Mouse (Mus musculus): Measurements from ENCODE around the gene Trap1. TPM values are rescaled to one million over a fixed set of nuclear protein-coding genes. Genes with fewer than 3 reads are reported as not detected.

Trap1 gene
- polyA plus RNA-seq, 1 experiment, result 34.4 TPM

GRCm38 (mm10) chr16:4040206-4040605 is 37.4 kb downstream of the Trap1 start:
- Histone ChIP-seq H3K4me1 (ENCODE audit: control insufficient read depth, insufficient read depth, low read length) (no peaks in the 10 kb centered on the region), H3K27ac (ENCODE audit: insufficient read depth, low read depth, low read length) (no peak overlapping the region), H3K4me3 (ENCODE audit: insufficient read depth, low read length) (no peak overlapping the region)
- TF ChIP-seq CTCF (IDR thresholded peaks at IDR 0.05; ENCODE audit: low read depth, low read length), result no peak
- no peak for TF ChIP-seq POLR2A (IDR thresholded peaks at IDR 0.05; ENCODE audit: borderline replicate concordance, low read depth, low read length)

- TF ChIP-seq POLR2A (IDR thresholded peaks at IDR 0.05; ENCODE audit: borderline replicate concordance, low read depth, low read length) (no peak), CTCF (IDR thresholded peaks at IDR 0.05; ENCODE audit: low read depth, low read length) (no peak)
- Histone ChIP-seq H3K27ac (ENCODE audit: insufficient read depth, low read depth, low read length) (no peak overlapping the region), H3K4me1 (ENCODE audit: control insufficient read depth, insufficient read depth, low read length) (no peaks in the 10 kb centered on the region), H3K4me3 (ENCODE audit: insufficient read depth, low read length) (no peak overlapping the region)
Observed at GRCm38 (mm10) chr16:4037690-4038089, 39.9 kb downstream of the Trap1 start.

GRCm38 (mm10) chr16:4036807-4037206 is 40.8 kb downstream of the Trap1 start, which contains the start of gene Dnase1:
Gene Dnase1, plus strand, starts transcription at chr16:4036942.
- Histone ChIP-seq H3K4me1 (ENCODE audit: control insufficient read depth, insufficient read depth, low read length) (no peaks in the 10 kb centered on the region), H3K27ac (ENCODE audit: insufficient read depth, low read depth, low read length) (no peak within 1 kb of the TSS), H3K4me3 (ENCODE audit: insufficient read depth, low read length) (no peak within 1 kb of the TSS)
- no peak for TF ChIP-seq CTCF (IDR thresholded peaks at IDR 0.05; ENCODE audit: low read depth, low read length)
- TF ChIP-seq POLR2A (IDR thresholded peaks at IDR 0.05; ENCODE audit: borderline replicate concordance, low read depth, low read length), result no peak

- TF ChIP-seq CTCF (IDR thresholded peaks at IDR 0.05; ENCODE audit: low read depth, low read length) (no peak), POLR2A (IDR thresholded peaks at IDR 0.05; ENCODE audit: borderline replicate concordance, low read depth, low read length) (no peak)
- H3K27ac ChIP-seq (ENCODE audit: insufficient read depth, low read depth, low read length), result no peak overlapping the region
- no peaks in the 10 kb centered on the region for H3K4me1 ChIP-seq (ENCODE audit: control insufficient read depth, insufficient read depth, low read length)
- H3K4me3 ChIP-seq (ENCODE audit: insufficient read depth, low read length), result no peak overlapping the region
Observed at GRCm38 (mm10) chr16:4035575-4035974, 42.1 kb downstream of the Trap1 start.

- no peak for TF ChIP-seq POLR2A (IDR thresholded peaks at IDR 0.05; ENCODE audit: borderline replicate concordance, low read depth, low read length)
- TF ChIP-seq CTCF (IDR thresholded peaks at IDR 0.05; ENCODE audit: low read depth, low read length), result no peak
- Histone ChIP-seq H3K4me3 (ENCODE audit: insufficient read depth, low read length) (no peak overlapping the region), H3K27ac (ENCODE audit: insufficient read depth, low read depth, low read length) (no peak overlapping the region), H3K4me1 (ENCODE audit: control insufficient read depth, insufficient read depth, low read length) (no peaks in the 10 kb centered on the region)
Observed at GRCm38 (mm10) chr16:4034476-4034875, 43.2 kb downstream of the Trap1 start.

- Histone ChIP-seq H3K4me1 (ENCODE audit: control insufficient read depth, insufficient read depth, low read length) (no peaks in the 10 kb centered on the region), H3K27ac (ENCODE audit: insufficient read depth, low read depth, low read length) (no peak overlapping the region), H3K4me3 (ENCODE audit: insufficient read depth, low read length) (no peak overlapping the region)
- no peak for TF ChIP-seq CTCF (IDR thresholded peaks at IDR 0.05; ENCODE audit: low read depth, low read length)
- TF ChIP-seq POLR2A (IDR thresholded peaks at IDR 0.05; ENCODE audit: borderline replicate concordance, low read depth, low read length), result no peak
Observed at GRCm38 (mm10) chr16:4033971-4034370, 43.7 kb downstream of the Trap1 start.

- no peak for TF ChIP-seq POLR2A (IDR thresholded peaks at IDR 0.05; ENCODE audit: borderline replicate concordance, low read depth, low read length)
- TF ChIP-seq CTCF (IDR thresholded peaks at IDR 0.05; ENCODE audit: low read depth, low read length), result no peak
- H3K27ac ChIP-seq (ENCODE audit: insufficient read depth, low read depth, low read length), result no peak overlapping the region
- H3K4me1 ChIP-seq (ENCODE audit: control insufficient read depth, insufficient read depth, low read length), result peaks cover 2% of the 10 kb centered on the region
- H3K4me3 ChIP-seq (ENCODE audit: insufficient read depth, low read length), result no peak overlapping the region
Observed at GRCm38 (mm10) chr16:4032341-4032748, 45.3 kb downstream of the Trap1 start.

- TF ChIP-seq CTCF (IDR thresholded peaks at IDR 0.05; ENCODE audit: low read depth, low read length), result no peak
- no peak for TF ChIP-seq POLR2A (IDR thresholded peaks at IDR 0.05; ENCODE audit: borderline replicate concordance, low read depth, low read length)
- no peak overlapping the region for H3K4me3 ChIP-seq (ENCODE audit: insufficient read depth, low read length)
- H3K27ac ChIP-seq (ENCODE audit: insufficient read depth, low read depth, low read length), result no peak overlapping the region
- peaks cover 8% of the 10 kb centered on the region for H3K4me1 ChIP-seq (ENCODE audit: control insufficient read depth, insufficient read depth, low read length)
Observed at GRCm38 (mm10) chr16:4031441-4032274, 46.0 kb downstream of the Trap1 start.

- peaks cover 10% of the 10 kb centered on the region for H3K4me1 ChIP-seq (ENCODE audit: control insufficient read depth, insufficient read depth, low read length)
- H3K27ac ChIP-seq (ENCODE audit: insufficient read depth, low read depth, low read length), result no peak overlapping the region
- TF ChIP-seq POLR2A (IDR thresholded peaks at IDR 0.05; ENCODE audit: borderline replicate concordance, low read depth, low read length) (no peak), CTCF (IDR thresholded peaks at IDR 0.05; ENCODE audit: low read depth, low read length) (no peak)
- H3K4me3 ChIP-seq (ENCODE audit: insufficient read depth, low read length), result no peak overlapping the region
Observed at GRCm38 (mm10) chr16:4030501-4030900, 47.1 kb downstream of the Trap1 start.

GRCm38 (mm10) chr16:4029371-4029841 is 48.2 kb downstream of the Trap1 start:
- TF ChIP-seq CTCF (IDR thresholded peaks at IDR 0.05; ENCODE audit: low read depth, low read length) (no peak), POLR2A (IDR thresholded peaks at IDR 0.05; ENCODE audit: borderline replicate concordance, low read depth, low read length) (no peak)
- Histone ChIP-seq H3K4me3 (ENCODE audit: insufficient read depth, low read length) (no peak overlapping the region), H3K27ac (ENCODE audit: insufficient read depth, low read depth, low read length) (no peak overlapping the region), H3K4me1 (ENCODE audit: control insufficient read depth, insufficient read depth, low read length) (peaks cover 10% of the 10 kb centered on the region)

Measured in bone marrow macrophage, adult 2 months (primary cell).